Mouse (Mus musculus) testis, adult 2 months (tissue): ENCODE measurements around the gene Prrt4.

ENCODE experiments used
- CTCF ChIP-seq: fragments of 200-500 bp; IDR thresholded peaks from 2 replicates; pipeline ENCODE4 v1.5.1; 2012; ENCODE audit warnings: low read depth, mild to moderate bottlenecking, inconsistent platforms, low read length, moderate library complexity; ENCODE audit not compliant: control insufficient read depth, insufficient read depth, insufficient replicate concordance
- POLR2A ChIP-seq: fragments of 200-500 bp; IDR thresholded peaks from 2 replicates; pipeline ENCODE4 v1.6.1; 2012; ENCODE audit warnings: low read depth, mild to moderate bottlenecking, inconsistent platforms, low read length, moderate library complexity; ENCODE audit not compliant: control insufficient read depth

GRCm38 (mm10) chr6:29166196-29166595, 13.2 kb downstream of the Prrt4 start:
- TF ChIP-seq CTCF (no peak), POLR2A (no peak)
